Mouse (Mus musculus) erythroblast, embryonic 14.5 days (primary cell): ENCODE results near the gene Ppp1cc. TPM values are rescaled to one million over a fixed set of nuclear protein-coding genes. Genes with fewer than 3 reads are reported as not detected.

Experiments
- H3K27me3 ChIP-seq: 2 replicates; pipeline ENCODE4 v1.6.1; 2012; ENCODE audit warnings: inconsistent platforms; ENCODE audit not compliant: control insufficient read depth
- H3K36me3 ChIP-seq: 2 replicates; pipeline ENCODE4 v1.6.1; 2012; ENCODE audit warnings: mild to moderate bottlenecking, inconsistent platforms; ENCODE audit not compliant: control insufficient read depth
- H3K4me1 ChIP-seq: 2 replicates; pipeline ENCODE4 v1.6.1; 2012; ENCODE audit warnings: inconsistent platforms; ENCODE audit not compliant: control insufficient read depth
- H3K4me3 ChIP-seq: replicated peaks from 2 replicates; pipeline ENCODE3; 2012; ENCODE audit warnings: moderate library complexity, mild to moderate bottlenecking, inconsistent platforms
- H3K9me3 ChIP-seq: 2 replicates; pipeline ENCODE4 v1.6.1; 2012; ENCODE audit warnings: low read length, inconsistent platforms, mixed read lengths; ENCODE audit not compliant: control insufficient read depth
- GATA1 ChIP-seq: IDR thresholded peaks from 2 replicates; pipeline ENCODE4 v1.6.1; 2012; ENCODE audit warnings: low read length, inconsistent platforms, mixed read lengths
- TAL1 ChIP-seq: IDR thresholded peaks from 3 replicates; pipeline ENCODE4 v1.6.1; 2012; ENCODE audit warnings: low read length, inconsistent platforms, mixed read lengths
- polyA plus RNA-seq: library from polyadenylated mRNA; stranded (reverse); fragments of >175 nt; gene quantifications from 2 replicates; pipeline ENCODE4 v1.2.3, GENCODE M21; 2012

Gene Ppp1cc
- polyA plus RNA-seq, 1 experiment: 13.8 TPM

- Histone ChIP-seq H3K9me3 (no peaks in the 10 kb centered on the region), H3K27me3 (peaks cover 14% of the 10 kb centered on the region)
- TF ChIP-seq TAL1 (no peak), GATA1 (no peak)
These were observed 32.8 kb upstream of the Ppp1cc start for GRCm38 (mm10) chr5:122125211-122125760.

GRCm38 (mm10) chr5:122129068-122129655, 28.9 kb upstream of the Ppp1cc start:
- Histone ChIP-seq H3K9me3 (no peaks in the 10 kb centered on the region), H3K27me3 (peaks cover 15% of the 10 kb centered on the region), H3K36me3 (no peaks in the 10 kb centered on the region), H3K4me1 (peaks cover 33% of the 10 kb centered on the region), H3K4me3 (no peak overlapping the region)
- TF ChIP-seq GATA1 (no peak), TAL1 (no peak)

More at GRCm38 (mm10) chr5:122125211-122125760, 32.8 kb upstream of the Ppp1cc start:
- H3K4me3 ChIP-seq: no peak overlapping the region
- H3K36me3 ChIP-seq: no peaks in the 10 kb centered on the region
- H3K4me1 ChIP-seq: no peaks in the 10 kb centered on the region; the same call in 1 of the 2 replicates

GRCm38 (mm10) chr5:122130341-122130998, 27.6 kb upstream of the Ppp1cc start:
- peaks cover 10% of the 10 kb centered on the region for H3K27me3 ChIP-seq
- no peaks in the 10 kb centered on the region for H3K9me3 ChIP-seq
- no peaks in the 10 kb centered on the region for H3K36me3 ChIP-seq
- peaks cover 42% of the 10 kb centered on the region for H3K4me1 ChIP-seq
- TF ChIP-seq TAL1: no peak
- no peak for TF ChIP-seq GATA1
- peak overlapping the region; percentile 65 for H3K4me3 ChIP-seq

- Histone ChIP-seq H3K36me3 (no peaks in the 10 kb centered on the region), H3K27me3 (peaks cover 8% of the 10 kb centered on the region), H3K9me3 (no peaks in the 10 kb centered on the region), H3K4me3 (peak overlapping the region; percentile 65), H3K4me1 (peaks cover 49% of the 10 kb centered on the region)
- no peak for TF ChIP-seq GATA1
- no peak for TF ChIP-seq TAL1
These were observed 26.7 kb upstream of the Ppp1cc start for GRCm38 (mm10) chr5:122131076-122132051.

- TF ChIP-seq GATA1 (no peak), TAL1 (no peak)
- no peaks in the 10 kb centered on the region for H3K36me3 ChIP-seq
These were observed 25.7 kb upstream of the Ppp1cc start for GRCm38 (mm10) chr5:122132167-122133049.

GRCm38 (mm10) chr5:122133050-122133389, 25.1 kb upstream of the Ppp1cc start:
- Histone ChIP-seq H3K4me1 (peaks cover 64% of the 10 kb centered on the region), H3K27me3 (peaks cover 2% of the 10 kb centered on the region; the same call in 1 of the 2 replicates), H3K4me3 (no peak overlapping the region), H3K9me3 (no peaks in the 10 kb centered on the region), H3K36me3 (no peaks in the 10 kb centered on the region)
- TF ChIP-seq TAL1: no peak
- TF ChIP-seq GATA1: no peak

More at GRCm38 (mm10) chr5:122132167-122133049, 25.7 kb upstream of the Ppp1cc start:
- Histone ChIP-seq H3K4me1 (peaks cover 60% of the 10 kb centered on the region), H3K27me3 (peaks cover 2% of the 10 kb centered on the region; the same call in 1 of the 2 replicates), H3K4me3 (peak overlapping the region; percentile 65), H3K9me3 (no peaks in the 10 kb centered on the region)

GRCm38 (mm10) chr5:122134395-122135289, 23.4 kb upstream of the Ppp1cc start:
- Histone ChIP-seq H3K36me3 (no peaks in the 10 kb centered on the region), H3K27me3 (peaks cover 5% of the 10 kb centered on the region), H3K9me3 (no peaks in the 10 kb centered on the region), H3K4me3 (no peak overlapping the region), H3K4me1 (peaks cover 70% of the 10 kb centered on the region)
- TF ChIP-seq GATA1 (no peak), TAL1 (no peak)
